Mouse (Mus musculus) thymus, postnatal 25 days (tissue): ENCODE data around the gene Mphosph9.
"Not testable (repeated sequence)": the region's sequence is repeated elsewhere in the genome, so short reads cannot be mapped to it uniquely, and the experiment has no call there.

Source experiments
- DNase-seq: peaks from one replicate; pipeline ENCODE4 v3.0.0; 2022

Gene Mphosph9

DNA sequence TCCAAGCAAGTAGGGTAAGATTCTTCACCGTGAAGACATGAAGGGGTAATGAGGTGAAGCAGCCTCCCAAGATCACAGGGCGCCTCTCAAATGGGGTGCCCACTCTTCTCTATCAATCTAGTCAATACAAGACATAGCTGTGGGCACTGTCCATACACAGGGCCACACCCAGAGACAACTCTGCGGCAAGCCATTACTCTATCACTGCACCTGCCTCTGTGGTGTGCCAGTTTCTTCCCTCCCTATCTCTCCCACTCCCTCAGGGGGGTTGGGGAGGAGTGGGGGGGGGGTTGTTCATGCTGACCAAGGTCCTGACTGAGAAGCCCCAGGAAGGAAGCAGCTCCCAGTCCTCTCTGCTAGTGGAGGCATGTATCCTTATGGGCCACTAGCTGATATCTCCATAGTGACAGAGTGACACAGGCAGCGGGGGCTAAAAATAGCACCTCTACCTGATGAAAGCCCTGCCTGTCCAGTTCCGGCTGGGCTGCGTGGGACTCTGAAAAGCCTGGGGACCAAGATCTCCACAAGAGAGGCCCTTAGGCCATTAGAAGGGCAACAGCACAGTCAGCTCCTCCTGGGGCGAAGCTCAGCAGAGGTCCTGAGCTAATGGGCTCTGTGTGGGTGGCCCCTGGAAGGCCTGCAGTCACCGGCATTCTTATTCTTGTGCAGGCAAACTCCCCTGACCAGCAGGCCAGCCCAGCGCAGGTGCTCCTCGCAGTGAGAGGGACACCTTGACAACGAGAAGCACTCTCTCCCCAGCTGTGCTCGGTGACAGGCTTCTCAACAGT is 93.7 kb downstream of the Mphosph9 start:
- peak; percentile 51 for DNase-seq

DNA sequence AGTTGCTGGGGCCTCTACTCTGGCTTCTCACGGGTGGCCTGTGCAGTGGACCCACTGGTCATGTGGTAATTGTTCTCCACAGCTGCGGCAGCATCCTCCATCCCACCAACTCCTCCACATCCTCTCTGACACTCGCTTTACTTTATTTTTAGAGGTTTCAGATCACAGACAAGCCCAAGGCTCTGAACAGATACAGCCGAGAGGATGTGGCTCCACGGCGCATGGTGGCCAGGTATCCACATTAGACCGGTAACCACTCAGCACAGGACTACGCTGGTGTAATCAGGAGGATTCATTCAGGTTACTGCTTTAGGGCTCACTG is 94.7 kb downstream of the Mphosph9 start:
- peak; percentile 70 for DNase-seq

DNA sequence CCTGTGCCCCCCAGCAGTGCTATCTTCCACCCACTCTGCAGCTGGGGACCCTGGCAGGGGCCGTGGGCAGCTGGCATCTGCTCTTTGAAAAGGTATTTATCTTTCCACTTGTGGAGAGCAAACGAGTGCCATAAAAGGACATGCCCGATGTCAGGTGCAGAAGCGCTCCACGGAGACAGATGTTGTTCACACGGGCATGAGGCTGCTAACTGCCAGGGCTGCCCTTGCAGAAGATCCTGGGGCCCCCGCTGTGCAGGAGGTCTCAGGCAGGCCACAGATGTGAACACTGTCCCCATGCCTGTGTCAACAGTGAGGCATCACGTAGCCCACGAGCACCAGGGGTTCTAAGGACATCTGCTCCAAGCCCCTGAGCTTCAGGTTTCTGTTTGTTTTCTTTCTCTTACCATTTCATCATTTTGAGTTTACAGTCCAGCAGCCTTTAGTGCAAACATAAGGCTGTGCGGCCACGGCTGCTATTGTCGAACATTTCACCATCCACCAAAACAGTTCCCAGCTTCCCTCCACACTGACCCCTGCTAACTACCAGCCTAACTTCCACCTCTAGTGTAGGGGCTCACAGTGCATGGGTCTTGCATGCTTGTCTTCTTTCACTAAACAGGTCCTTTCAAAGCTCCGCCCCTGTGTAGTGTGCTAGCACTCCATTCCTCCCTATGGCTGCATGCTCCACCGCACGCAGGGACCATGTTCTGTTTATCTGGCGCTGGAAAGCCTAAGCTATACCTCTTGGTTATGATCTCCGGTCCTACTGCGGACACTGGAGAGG is 95.2 kb downstream of the Mphosph9 start:
- DNase-seq = peak; percentile 89

DNA sequence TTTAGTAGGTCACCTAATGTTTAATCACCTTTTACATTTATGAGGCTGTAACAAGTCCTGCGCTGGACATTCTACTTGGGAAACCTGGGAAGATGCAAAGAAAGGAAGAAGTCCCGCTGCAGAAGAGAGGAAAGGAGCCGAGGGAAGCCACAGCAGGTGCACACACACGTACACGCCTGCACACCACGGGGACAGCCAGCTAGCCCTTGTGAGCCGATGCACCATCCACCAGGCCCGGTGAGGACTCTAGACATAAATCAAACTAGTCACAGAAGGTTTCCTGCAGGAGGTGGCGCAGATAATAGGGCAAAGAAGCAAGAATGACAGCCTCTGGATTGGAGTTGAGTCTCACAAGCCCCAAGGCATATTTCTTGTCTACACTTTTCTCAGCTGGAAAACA is 97.3 kb downstream of the Mphosph9 start:
- peak; percentile 48 for DNase-seq

DNA sequence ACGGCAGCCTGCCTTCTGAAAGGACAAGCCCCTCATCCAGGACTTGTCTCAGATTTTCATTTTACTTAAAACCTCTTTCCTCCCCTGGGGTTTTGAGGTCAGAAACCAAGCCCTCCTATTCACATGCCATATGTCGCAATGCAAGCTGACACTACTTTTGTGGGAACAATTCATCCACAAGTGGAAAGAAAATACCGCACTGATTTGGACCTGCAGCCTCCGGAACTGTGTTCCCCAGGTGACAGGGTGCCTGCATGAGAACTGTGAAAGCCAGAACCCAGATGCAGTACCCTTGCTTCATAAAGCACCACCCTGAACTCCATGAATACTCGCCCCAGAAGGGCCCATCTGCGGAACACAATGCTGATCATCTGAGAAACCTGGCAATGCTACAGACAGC is 100.6 kb downstream of the Mphosph9 start:
- DNase-seq = peak; percentile 52

DNA sequence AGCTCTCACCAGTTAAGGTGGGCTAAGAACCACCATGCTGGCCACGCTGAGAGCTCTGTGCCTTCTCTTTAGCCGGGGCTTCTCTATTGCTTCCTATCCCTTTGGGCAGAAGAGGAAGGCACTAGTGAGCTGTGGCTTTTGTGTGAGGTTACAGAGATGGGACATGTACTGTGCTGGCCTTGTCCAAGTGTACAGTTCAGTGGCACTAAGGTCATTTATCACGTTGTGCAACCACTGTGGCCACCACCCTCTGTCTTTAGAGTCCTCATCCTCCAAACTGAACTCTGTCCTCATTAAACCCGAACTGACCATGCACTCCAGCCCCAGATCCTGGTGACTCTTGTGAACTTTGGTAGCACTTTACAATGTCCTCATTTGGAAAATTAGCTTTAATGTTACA is 101.3 kb downstream of the Mphosph9 start:
- DNase-seq = no peak

DNA sequence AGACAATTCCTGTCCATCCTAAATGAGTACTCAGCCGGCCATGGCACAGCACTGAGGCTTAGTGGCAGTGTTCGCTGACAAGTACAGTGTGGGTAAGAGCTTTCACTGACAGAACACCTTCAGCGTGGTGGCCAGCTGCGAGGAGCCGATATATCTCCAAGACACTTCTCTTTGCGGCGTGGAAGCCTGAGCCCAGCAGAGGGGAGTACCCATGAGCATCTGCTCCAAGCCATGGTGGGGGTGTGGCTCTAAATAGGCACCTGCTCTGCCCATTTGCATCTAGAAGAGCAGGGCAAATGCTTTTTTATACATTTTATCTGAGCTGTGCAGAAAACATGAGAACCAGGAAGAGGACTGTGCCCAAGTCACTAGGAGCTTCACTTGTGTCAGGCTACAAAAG is 101.9 kb downstream of the Mphosph9 start:
- DNase-seq = peak; percentile 59

DNA sequence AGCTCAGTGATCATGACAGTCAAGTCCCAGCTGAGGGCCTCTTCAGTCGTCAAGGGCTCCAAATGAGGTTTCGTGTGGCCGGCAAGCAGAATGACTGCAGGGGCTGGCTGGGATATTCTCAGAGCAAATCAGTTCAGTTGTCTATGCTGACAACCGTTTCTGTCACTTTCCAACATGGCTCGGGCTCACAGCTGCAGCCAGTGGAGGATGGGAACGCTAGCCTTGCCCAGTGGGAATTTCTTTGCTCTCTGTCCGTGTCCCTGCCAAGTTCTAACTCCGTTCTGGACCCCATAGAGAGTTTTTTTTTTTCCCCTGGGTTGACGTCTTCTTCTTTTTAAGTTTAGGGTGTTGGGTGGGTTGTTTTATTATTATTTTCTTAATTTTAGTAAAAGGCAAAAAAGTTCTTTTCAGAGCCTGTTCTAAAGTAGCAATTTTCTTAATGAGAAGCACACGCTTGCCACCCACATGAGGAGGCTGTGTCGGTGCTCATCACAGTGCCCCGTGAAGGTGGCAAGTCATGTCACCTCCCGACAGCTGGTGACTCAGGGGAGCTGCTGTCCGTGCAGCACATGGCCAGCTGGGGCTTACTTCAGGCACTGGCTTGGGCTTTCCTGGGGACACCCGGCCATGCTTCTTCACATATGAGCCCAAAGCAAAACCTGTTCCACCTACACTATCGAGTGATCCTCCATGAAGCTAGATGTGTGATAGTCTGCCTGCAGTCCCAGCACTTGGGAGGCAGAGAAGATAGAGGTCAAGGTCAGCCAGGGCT is 103.3 kb downstream of the Mphosph9 start:
- DNase-seq = no peak

DNA sequence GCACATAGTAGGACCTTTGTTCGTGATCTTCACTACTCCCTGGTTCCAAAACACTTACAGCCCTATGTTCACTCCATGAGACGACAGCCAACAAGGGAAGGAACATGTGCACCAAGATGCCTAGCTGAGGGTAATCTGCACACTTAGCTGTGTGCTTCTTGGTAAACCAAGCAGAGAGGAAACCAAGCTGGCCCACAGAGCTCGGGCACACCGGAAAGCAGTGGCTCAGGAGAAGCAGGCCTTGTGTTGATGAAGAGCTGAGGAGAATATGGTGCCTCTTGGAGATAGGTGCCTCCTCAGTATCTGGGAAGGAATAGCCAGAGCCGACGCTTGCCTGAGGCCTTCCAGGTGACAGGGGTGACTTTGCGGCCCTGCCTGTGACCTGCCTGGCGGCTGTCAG is 104.2 kb downstream of the Mphosph9 start:
- peak; percentile 46 for DNase-seq

DNA sequence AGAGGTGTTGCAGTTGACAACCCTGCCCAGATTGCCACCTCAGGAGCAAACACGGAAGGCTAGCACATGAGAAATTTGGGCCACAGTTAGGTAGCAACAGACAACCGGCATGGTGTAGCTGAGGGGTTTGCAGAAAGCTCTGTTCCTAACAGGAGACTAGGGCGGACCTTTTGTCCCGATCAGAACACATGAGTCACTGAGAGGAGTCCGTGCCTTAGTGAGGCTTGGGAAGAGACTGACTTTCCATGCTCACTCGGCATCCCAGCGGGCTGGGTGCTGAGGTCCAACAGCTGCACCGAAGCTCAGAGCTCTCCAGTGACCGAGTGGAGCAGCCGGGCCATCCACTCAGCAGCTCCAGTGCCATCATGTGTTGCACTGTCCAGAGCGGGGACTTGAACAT is 105.1 kb downstream of the Mphosph9 start:
- no peak for DNase-seq

DNA sequence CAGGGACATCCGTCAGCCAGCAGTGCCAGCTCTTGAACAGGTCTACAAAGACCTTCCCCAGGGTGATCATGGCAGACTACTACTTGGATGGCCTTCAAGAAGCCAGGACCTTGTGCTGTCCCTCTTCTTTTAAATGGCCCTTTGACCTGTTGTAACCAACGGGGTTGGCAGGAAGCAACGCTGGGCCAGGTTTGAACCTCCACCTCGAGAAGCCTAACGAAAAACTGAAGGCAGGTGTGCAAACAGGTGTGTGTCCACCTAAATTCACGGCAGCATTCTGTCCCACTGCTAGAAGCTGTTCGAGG is 106.1 kb downstream of the Mphosph9 start:
- no peak for DNase-seq

DNA sequence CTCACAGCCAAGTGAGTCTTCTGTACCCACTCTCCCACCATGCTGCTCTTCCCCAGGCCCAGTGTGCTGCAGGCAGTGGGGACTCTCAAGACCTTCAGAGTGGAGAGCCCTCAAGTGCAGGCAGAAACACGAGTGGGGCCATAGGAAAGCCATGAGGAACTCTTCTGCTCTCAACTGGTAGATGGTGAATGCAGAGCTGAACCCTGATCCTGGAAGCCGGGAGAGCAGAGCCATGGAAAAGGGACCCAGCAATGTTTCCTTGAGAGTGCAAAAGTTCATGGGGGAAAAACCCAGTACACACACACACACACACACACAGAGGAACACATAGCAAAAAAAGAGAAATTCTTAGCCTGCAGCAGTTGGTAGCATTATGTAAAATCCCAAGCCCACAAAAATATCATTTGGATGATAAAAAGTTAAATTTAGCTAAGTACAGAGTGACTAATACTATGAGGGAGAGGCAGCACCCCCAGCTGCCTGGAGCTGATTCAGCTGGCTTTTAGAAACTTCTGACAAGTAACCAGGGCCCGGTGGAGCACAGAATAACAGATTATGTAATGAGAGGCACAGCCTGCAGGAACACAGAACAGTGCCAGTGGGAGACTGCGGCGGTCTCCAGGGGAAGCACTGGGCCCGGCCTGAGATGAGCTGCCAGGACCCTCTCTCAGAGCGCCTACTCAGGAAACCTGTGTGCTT is 106.6 kb downstream of the Mphosph9 start:
- peak; percentile 37 for DNase-seq

DNA sequence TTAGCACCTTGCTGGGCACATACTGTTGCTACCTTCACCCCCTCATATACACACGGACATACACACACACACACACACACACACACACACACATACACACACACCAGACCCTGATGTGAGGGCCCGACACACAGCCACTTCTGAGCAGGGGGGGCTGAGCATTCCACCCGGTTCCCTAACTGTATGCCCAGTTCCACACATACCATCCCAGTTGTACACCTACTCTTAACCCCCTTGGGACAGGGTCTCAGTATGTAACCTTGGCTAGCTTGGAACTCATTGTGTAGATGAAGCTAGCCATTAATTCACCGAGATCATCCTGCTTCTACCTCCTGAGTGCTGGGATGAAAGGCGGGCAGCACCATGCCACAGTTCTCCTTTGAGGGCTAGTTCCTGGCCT is 107.2 kb downstream of the Mphosph9 start:
- DNase-seq = no peak

DNA sequence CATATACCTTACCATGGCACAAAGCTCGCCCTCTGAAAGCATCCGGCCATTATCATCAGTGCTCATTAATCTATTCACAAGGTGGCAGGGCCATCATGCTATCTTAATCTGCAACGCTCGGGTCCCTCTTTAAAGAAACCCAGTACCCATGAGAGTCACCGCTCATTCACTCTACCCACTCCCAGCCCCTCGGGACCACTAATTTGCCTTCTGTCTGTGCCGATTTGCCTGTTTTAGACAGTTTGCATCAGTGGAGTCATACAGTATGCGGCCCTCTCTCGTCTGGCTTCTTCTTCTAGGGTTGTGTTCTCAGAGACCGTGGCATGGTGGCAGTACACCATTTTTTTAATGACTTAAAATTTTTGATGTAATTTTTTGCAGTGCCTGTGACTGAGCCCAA is 108.3 kb downstream of the Mphosph9 start:
- DNase-seq = no peak

DNA sequence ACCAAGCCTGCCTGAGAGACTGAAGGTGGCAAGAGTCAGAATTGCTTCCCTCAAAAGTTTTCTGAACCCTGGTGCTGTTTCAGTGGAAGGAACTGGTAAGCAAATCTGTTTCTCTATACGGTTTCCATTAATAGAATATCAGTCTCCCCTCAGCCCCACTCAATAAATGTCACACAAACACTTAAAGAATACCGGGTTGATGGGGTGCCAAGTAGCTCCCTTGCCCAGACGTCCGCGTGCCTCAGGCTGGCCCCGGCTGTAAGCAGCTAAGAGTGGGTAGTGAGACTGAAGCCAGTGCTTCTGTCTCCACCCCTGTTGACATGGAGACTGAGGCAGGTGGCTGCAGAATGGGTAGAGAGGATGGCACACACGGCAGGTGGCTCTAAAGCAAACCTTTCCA is 108.8 kb downstream of the Mphosph9 start:
- DNase-seq = no peak

DNA sequence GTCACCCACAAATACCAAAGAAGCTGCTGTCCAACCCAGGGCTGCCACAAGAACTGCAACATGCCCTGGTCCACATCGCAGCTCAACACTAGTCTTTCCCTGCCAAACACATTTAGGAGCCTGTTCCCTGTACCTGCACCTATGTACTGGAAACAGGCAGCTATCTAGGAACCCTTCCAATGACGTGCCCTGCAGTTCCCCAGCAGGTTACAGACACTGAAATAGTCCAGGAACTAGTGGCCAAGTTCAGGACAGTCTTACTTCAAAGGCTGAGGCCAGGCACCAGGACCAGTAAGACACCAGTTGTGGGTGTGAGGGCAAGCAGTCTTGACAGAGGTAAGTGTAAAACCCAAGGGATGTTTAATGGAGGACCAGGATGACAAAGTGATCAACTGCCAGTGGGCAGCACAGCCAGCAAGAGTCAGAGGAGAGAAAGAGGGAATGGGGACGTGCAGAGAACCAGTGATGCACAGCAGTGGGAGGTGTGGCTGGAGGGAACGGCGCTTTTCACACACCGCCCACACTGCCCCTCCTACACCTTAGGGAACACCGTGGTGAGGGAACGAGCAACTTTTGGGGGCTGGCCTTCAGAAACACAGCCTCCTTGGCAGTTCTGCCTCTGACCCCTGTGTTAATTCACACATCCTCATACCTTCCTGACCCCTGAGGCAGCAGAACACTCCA is 110.1 kb downstream of the Mphosph9 start:
- DNase-seq = no peak

DNA sequence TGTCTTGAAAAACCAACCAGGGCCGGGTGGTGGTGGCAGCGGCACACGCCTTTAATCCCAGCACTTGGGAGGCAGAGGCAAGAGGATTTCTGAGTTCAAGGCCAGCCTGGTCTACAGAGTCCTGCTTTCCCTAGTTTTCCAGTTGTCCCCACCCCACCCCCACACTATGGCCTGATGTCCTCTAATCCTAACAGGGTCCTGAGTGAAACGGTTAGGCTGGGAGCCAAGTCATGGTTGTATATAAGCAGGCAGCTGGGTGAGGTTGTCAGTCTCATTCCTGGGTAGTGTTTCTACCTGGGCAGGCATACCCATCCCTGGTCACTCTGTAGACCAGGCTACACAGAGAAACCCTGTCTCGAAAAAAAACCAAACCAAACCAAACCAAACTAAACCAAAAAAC is 110.7 kb downstream of the Mphosph9 start:
- DNase-seq = not testable (repeated sequence)

DNA sequence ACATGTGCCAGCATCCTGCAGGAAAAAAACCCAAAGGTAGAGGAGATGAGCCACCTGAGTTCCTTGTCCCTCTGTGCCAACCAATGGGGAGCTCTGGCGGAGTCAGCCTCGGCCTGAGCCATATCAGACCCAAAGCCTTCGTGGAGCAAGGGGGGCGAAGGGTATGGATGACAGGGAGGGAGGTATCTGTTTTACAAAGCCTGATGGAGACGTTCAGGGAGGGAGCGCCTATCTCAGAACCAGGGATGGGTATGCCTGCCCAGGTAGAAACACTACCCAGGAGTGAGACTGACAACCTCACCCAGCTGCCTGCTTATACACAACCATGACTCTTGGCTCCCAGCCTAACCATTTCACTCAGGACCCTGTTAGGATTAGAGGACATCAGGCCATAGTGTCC is 111.4 kb downstream of the Mphosph9 start:
- no peak for DNase-seq

DNA sequence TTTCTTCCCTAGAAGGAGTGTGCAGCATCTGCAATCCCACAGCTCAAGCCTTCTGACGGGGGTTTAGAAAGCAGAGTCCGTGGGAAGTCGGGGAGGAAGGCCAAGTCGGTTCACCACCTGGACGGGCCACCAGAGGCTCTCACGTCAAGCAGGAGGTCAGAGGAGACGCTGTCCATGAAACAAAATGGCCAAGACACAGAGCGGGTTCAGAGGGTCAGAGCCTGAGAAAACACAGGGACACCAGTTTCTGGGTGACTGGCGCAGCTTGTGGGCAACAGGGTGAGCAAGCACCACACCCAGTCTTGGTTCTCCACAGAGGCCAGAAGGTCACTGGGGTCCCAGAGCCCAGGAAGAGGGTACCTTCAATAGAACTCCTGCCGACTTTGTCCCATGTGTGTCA is 112.1 kb downstream of the Mphosph9 start:
- DNase-seq = peak; percentile 35

DNA sequence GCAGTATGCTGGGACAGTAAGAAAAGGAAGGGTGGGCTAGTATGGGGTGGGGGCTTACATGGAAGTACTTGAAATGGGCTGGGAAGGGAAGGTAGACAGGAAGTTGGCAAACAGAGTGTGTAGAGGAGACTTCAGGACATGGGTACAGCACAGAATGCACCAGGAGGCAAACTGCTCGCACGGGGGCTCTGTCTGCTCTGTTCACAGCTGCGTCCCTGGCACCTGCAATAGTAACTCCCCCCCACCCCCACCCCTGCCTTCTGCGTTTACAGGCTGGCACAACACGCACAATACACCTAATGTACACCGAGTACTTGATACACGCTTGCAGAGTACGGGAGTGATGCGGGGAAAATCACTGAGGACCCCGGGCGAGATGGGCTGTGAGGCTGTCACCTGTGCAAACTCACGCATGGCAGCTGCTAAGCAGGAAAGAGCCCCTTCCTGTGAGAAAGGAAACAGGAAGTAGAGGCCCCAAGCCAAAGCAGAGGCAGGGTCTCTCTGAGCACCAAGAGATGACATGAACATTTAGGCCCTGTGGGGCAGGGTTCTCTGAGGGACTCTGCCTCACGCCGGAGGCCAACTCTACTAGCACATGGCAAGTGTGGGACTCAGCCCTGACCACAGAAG is 113.1 kb downstream of the Mphosph9 start:
- peak; percentile 82 for DNase-seq

DNA sequence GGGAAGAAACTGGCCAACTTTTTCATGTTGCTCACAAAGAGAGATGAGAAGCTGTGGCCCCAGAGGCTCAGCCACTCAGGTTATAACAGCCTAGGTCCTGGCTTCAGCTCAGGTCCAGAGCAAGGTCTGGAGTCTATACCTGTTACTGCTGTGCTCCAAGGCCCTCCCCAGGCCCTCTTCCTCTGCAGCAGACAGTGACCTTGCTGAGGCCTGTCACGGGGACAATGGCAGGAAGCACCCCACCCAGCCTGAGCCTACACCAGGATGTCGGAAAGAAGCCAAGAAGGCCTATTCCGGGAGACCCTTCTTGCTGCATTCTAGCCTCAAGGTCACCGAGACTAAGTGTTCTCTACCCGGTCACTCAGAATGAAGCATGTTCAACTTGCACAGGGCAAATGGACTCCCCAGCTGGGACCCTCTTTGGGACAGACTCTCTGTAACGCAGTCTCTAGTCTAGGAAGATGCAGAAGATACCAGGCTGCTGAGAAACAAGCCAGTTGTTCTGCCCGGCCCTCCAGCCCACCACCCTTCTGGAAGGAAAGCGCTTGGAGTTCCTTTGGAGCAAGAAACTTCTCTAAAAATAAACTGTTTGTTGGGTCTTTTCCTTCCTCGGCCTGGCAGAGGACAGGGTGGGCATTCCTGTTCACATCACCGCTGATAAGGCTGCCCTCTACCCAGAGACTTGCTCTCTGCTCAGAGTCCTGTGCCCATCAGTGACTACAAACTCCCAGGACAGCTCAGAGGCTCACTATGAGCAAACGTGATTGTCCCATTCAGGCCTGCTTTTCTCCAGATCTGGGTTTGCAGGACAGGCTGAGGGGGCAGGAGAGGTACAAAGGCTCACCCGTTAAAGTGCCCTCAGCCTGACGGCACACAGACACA is 113.9 kb downstream of the Mphosph9 start:
- peak; percentile 81 for DNase-seq
